14 mouse cellular contexts compared by ENCODE assay signal in the genomic region with DNA sequence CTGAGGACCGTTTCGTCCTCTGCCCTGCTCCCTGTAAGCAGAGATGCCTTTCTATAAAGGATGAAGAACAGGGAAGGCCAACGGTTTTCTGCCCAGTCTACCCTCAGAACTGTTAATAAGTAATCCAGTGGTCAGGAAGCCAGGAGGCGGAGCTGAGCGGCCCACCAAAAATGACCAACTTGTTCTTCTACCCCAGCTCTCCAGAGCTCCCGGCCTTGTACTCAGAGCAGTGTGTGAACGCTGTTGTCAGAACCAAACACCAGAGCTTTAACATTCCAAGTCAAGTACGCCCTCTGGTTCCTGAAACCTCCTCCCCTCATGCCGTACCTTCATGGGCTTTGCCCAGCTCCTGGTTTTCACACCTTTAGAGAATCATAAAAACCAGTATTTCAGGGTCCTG. TPM values are rescaled to one million over a fixed set of nuclear protein-coding genes. Genes with fewer than 3 reads are reported as not detected.
DNase-seq lines count a peak whose midpoint lies in the region; ATAC-seq lines count a peak whose summit lies in the region.
"Had no signal": no experiment of that assay in that cellular context is flagged by ENCODE, and none has a peak within 500 bp of the region (broad histone marks: within the 10 kb centered on the region; RNA-seq: fewer than 3 reads in every experiment).

No protein-coding gene starts in this region.

- H3K36me3 ChIP-seq in intestine, embryonic 14.5 days (ENCODE audit: control insufficient read depth, insufficient read depth, low read length): peaks cover 9% of the 10 kb centered on the region
- peaks cover 10% of the 10 kb centered on the region; the same call in 1 of the 2 replicates for H3K36me3 ChIP-seq in kidney, embryonic 14.5 days (ENCODE audit: control insufficient read depth, insufficient read depth, low read length)
- no peaks in the 10 kb centered on the region for H3K36me3 ChIP-seq in liver, embryonic 13.5 days
- peaks cover 24% of the 10 kb centered on the region for H3K36me3 ChIP-seq in forebrain, embryonic 10.5 days (replicated peaks)
- H3K36me3 ChIP-seq: forebrain, embryonic 15.5 days had no signal

- no peak overlapping the region for H3K4me2 ChIP-seq in intestine, embryonic 14.5 days (ENCODE audit: low read length)
- 0 out of 2 replicates have a peak overlapping the region, but pooled peaks have one; percentile 11 for H3K4me2 ChIP-seq in kidney, embryonic 14.5 days (replicated peaks; ENCODE audit: low read depth, low read length)
- H3K4me2 ChIP-seq in liver, embryonic 13.5 days: peak overlapping the region; percentile 35
- H3K4me2 ChIP-seq: forebrain, embryonic 15.5 days had no signal

- no peak overlapping the region for H3K4me3 ChIP-seq in intestine, embryonic 14.5 days (ENCODE audit: low read depth, low read length)
- no peak overlapping the region; the same call in 1 of the 2 replicates for H3K4me3 ChIP-seq in kidney, embryonic 14.5 days (ENCODE audit: low read length)
- 0 out of 2 replicates have a peak overlapping the region, but pooled peaks have one; percentile 19 for H3K4me3 ChIP-seq in liver, embryonic 13.5 days (replicated peaks)
- no peak overlapping the region for H3K4me3 ChIP-seq in forebrain, embryonic 10.5 days
- H3K4me3 ChIP-seq: forebrain, embryonic 15.5 days; myocyte had no signal

- H3K4me1 ChIP-seq in intestine, embryonic 14.5 days (replicated peaks; ENCODE audit: control insufficient read depth, insufficient read depth, low read length): peaks cover 20% of the 10 kb centered on the region; the same call in 1 of the 2 replicates
- peaks cover 25% of the 10 kb centered on the region for H3K4me1 ChIP-seq in kidney, embryonic 14.5 days (ENCODE audit: control insufficient read depth, insufficient read depth, low read length)
- peaks cover 50% of the 10 kb centered on the region for H3K4me1 ChIP-seq in liver, embryonic 13.5 days (replicated peaks)
- peaks cover 45% of the 10 kb centered on the region for H3K4me1 ChIP-seq in forebrain, embryonic 10.5 days

- DNase-seq in intestine, embryonic 14.5 days (ENCODE audit: low spot score): no peak
- no peak for DNase-seq in liver, embryonic 13.5 days
- peak; percentile 58 for DNase-seq in lung, postnatal 36 days
- no peak for DNase-seq in layer of hippocampus, adult 9-10 months (ENCODE audit: low spot score)
- DNase-seq in gastrocnemius, postnatal 4 days (ENCODE audit: low spot score in 2 of 2): no peak
- no peak for DNase-seq in urinary bladder, postnatal 25 days (ENCODE audit: low spot score)
- no peak for DNase-seq in forebrain, embryonic 10.5 days (ENCODE audit: extremely low spot score, low spot score)
- DNase-seq: cerebellum, adult 2 months; gastrocnemius, postnatal 36 days; spleen, adult 18-20 months had no signal

- no peak overlapping the region for H3K9ac ChIP-seq in intestine, embryonic 14.5 days (ENCODE audit: low read length)
- no peak overlapping the region; the same call in 1 of the 2 replicates for H3K9ac ChIP-seq in kidney, embryonic 14.5 days (ENCODE audit: low read depth, low read length)
- H3K9ac ChIP-seq in liver, embryonic 13.5 days: no peak overlapping the region
- H3K9ac ChIP-seq: forebrain, embryonic 15.5 days had no signal

- no peak overlapping the region for H3K27ac ChIP-seq in intestine, embryonic 14.5 days (ENCODE audit: low read depth)
- H3K27ac ChIP-seq in kidney, embryonic 14.5 days (ENCODE audit: low read depth, low read length): peak overlapping the region; percentile 75; the same call in 1 of the 2 replicates
- peak overlapping the region; percentile 54 for H3K27ac ChIP-seq in liver, embryonic 13.5 days
- H3K27ac ChIP-seq in forebrain, embryonic 10.5 days: no peak overlapping the region
- H3K27ac ChIP-seq: forebrain, embryonic 15.5 days had no signal

- 0 out of 2 replicates have a peak, but pooled peaks have one; percentile 15 for ATAC-seq in intestine, embryonic 14.5 days (replicated peaks; ENCODE audit: low FRiP score, low TSS enrichment, low read depth)
- ATAC-seq in kidney, embryonic 14.5 days (ENCODE audit: low FRiP score, low TSS enrichment): peak; percentile 30; the same call in 1 of the 2 replicates
- ATAC-seq in liver, embryonic 13.5 days (ENCODE audit: low read depth): 0 out of 2 replicates have a peak, but pooled peaks have one; percentile 16
- ATAC-seq: forebrain, embryonic 15.5 days had no signal

- 75% methylated on average over 9 of the region's 9 CpGs for WGBS in intestine, embryonic 14.5 days
- 69% methylated on average over 9 of the region's 9 CpGs for WGBS in kidney, embryonic 14.5 days
- WGBS in liver, embryonic 13.5 days (ENCODE audit: insufficient replicate concordance): 70% methylated on average over 9 of the region's 9 CpGs
- 86% methylated on average over 9 of the region's 9 CpGs for WGBS in forebrain, embryonic 10.5 days

- no peaks in the 10 kb centered on the region for H3K9me3 ChIP-seq in intestine, embryonic 14.5 days (ENCODE audit: control insufficient read depth, low read length)
- no peaks in the 10 kb centered on the region for H3K9me3 ChIP-seq in kidney, embryonic 14.5 days (ENCODE audit: control insufficient read depth, low read length)
- no peaks in the 10 kb centered on the region for H3K9me3 ChIP-seq in liver, embryonic 13.5 days (replicated peaks)
- H3K9me3 ChIP-seq in forebrain, embryonic 10.5 days: no peaks in the 10 kb centered on the region
- H3K9me3 ChIP-seq: forebrain, embryonic 15.5 days had no signal

- peaks cover 20% of the 10 kb centered on the region for H3K27me3 ChIP-seq in intestine, embryonic 14.5 days (replicated peaks; ENCODE audit: control insufficient read depth, insufficient read depth, low read length)
- no peaks in the 10 kb centered on the region for H3K27me3 ChIP-seq in kidney, embryonic 14.5 days (ENCODE audit: control insufficient read depth, insufficient read depth, low read length)
- peaks cover 16% of the 10 kb centered on the region for H3K27me3 ChIP-seq in liver, embryonic 13.5 days
- peaks cover 42% of the 10 kb centered on the region for H3K27me3 ChIP-seq in forebrain, embryonic 10.5 days (ENCODE audit: poor library complexity, severe bottlenecking)

RNA-seq across cellular contexts. Expression of gene Spry1, which starts 12.8 kb away (rescaled TPM):
- polyA plus RNA-seq in intestine, embryonic 14.5 days (2014; fragmentation: Nextera tagmentation; extraction: Ambion mirVana): 18.4 and 18.5 TPM in 2 replicates
- 41.7 and 49.8 TPM in 2 replicates for polyA plus RNA-seq in kidney, embryonic 14.5 days (2014; fragmentation: Nextera tagmentation; extraction: Ambion mirVana)
- polyA plus RNA-seq in liver, embryonic 13.5 days (2015; fragmentation: Nextera tagmentation; extraction: Ambion mirVana): 2.0 and 2.4 TPM in 2 replicates
- total RNA-seq in gastrocnemius, postnatal 4 days (2021): 10 to 100 TPM; 67.4 to 74.2 TPM
- 21.6 and 29.1 TPM in 2 replicates for polyA plus RNA-seq in forebrain, embryonic 10.5 days (2016; fragmentation: Nextera tagmentation; extraction: Ambion mirVana)
- total RNA-seq: MEL had no signal

Comparison
In these comparisons a context has a peak if more than half of its experiments do, and no peak if none do; other contexts are left out.
1. H3K27ac ChIP-seq: peak in kidney, embryonic 14.5 days (single experiment) and liver, embryonic 13.5 days (single experiment); none in intestine, embryonic 14.5 days (single experiment) and forebrain, embryonic 10.5 days (single experiment).
2. Peak in every context shown above with its lines, with median percentiles within 50 percentile points of each other: ATAC-seq.